ENCODE assay signal across 11 mouse cellular contexts in genomic region chr14:121963251-121963941, GRCm38 (mm10). TPM values are rescaled to one million over a fixed set of nuclear protein-coding genes. Genes with fewer than 3 reads are reported as not detected.
A peak's percentile ranks its signal among the peaks of the same experiment; 100 is the strongest.
DNase-seq lines count a peak whose midpoint lies in the region; ATAC-seq and TF ChIP-seq lines count a peak whose summit lies in the region.
"Had no signal": no experiment of that assay in that cellular context is flagged by ENCODE, and none has a peak within 500 bp of the region (broad histone marks: within the 10 kb centered on the region; RNA-seq: fewer than 3 reads in every experiment).

No protein-coding gene starts in this region.

- DNase-seq in kidney, postnatal 4 days, result no peak
- DNase-seq in Patski (ENCODE audit: low read depth, low spot score), result peak; percentile 33
- DNase-seq in forebrain, postnatal 0 days, result peak; percentile 23
- no peak for DNase-seq in liver, embryonic 13.5 days
- DNase-seq in cerebellum, postnatal 25 days, result no peak
- DNase-seq in gastrocnemius, postnatal 10 days, result no peak
- DNase-seq in embryo, embryonic 9.5 days (ENCODE audit: extremely low spot score), result no peak
- DNase-seq: embryo, embryonic 11 days had no signal

- ATAC-seq in kidney, embryonic 15.5 days (replicated peaks; ENCODE audit: low FRiP score), result 0 out of 2 replicates have a peak, but pooled peaks have one; percentile 28
- ATAC-seq in Patski, result peak; percentile 63
- peak; percentile 66 for ATAC-seq in forebrain, postnatal 0 days
- peak; percentile 41; the same call in 1 of the 2 replicates for ATAC-seq in liver, embryonic 13.5 days (ENCODE audit: low read depth)

- POLR2A ChIA-PET in Patski (lab: Charles Lee), result no interaction called here

- WGBS in kidney, embryonic 15.5 days, result 51% methylated on average over 9 of the region's 9 CpGs
- WGBS in forebrain, postnatal 0 days, result 52% methylated on average over 9 of the region's 9 CpGs
- 58% methylated on average over 9 of the region's 9 CpGs for WGBS in liver, embryonic 13.5 days (ENCODE audit: insufficient replicate concordance)

- TF ChIP-seq CTCF in Patski (IDR thresholded peaks at IDR 0.05), result no peak
- TF ChIP-seq CTCF in forebrain, postnatal 0 days (IDR thresholded peaks at IDR 0.05; ENCODE audit: low read depth), result no peak

- H3K4me3 ChIP-seq in kidney, embryonic 15.5 days (replicated peaks), result peak overlapping the region; percentile 23
- H3K4me3 ChIP-seq in forebrain, postnatal 0 days (ENCODE audit: low read depth, low read length), result no peak overlapping the region
- peak overlapping the region; percentile 2; the same call in 1 of the 2 replicates for H3K4me3 ChIP-seq in liver, embryonic 13.5 days (replicated peaks)
- H3K4me3 ChIP-seq: neural tube, embryonic 13.5 days had no signal

- H3K9ac ChIP-seq in kidney, embryonic 15.5 days, result no peak overlapping the region
- H3K9ac ChIP-seq in forebrain, postnatal 0 days, result no peak overlapping the region
- H3K9ac ChIP-seq in liver, embryonic 13.5 days, result 0 out of 2 replicates have a peak overlapping the region, but pooled peaks have one; percentile 1
- H3K9ac ChIP-seq: neural tube, embryonic 13.5 days had no signal

- H3K4me1 ChIP-seq in kidney, embryonic 15.5 days, result peaks cover 39% of the 10 kb centered on the region
- H3K4me1 ChIP-seq in forebrain, postnatal 0 days (ENCODE audit: insufficient read depth), result no peaks in the 10 kb centered on the region
- peaks cover 45% of the 10 kb centered on the region for H3K4me1 ChIP-seq in liver, embryonic 13.5 days (replicated peaks)

- H3K9me3 ChIP-seq in kidney, embryonic 15.5 days (replicated peaks), result no peaks in the 10 kb centered on the region
- H3K9me3 ChIP-seq in forebrain, postnatal 0 days (ENCODE audit: low read length), result no peaks in the 10 kb centered on the region
- no peaks in the 10 kb centered on the region for H3K9me3 ChIP-seq in liver, embryonic 13.5 days (replicated peaks)
- H3K9me3 ChIP-seq: neural tube, embryonic 13.5 days had no signal

- H3K27ac ChIP-seq in kidney, embryonic 15.5 days, result peak overlapping the region; percentile 61; the same call in 1 of the 2 replicates
- H3K27ac ChIP-seq in forebrain, postnatal 0 days (ENCODE audit: low read depth, low read length), result no peak overlapping the region
- H3K27ac ChIP-seq in liver, embryonic 13.5 days, result no peak overlapping the region
- H3K27ac ChIP-seq: neural tube, embryonic 13.5 days had no signal

- in situ Hi-C loops in Patski (cut with MboI; ENCODE audit: low pct_unique_long_range_greater_than_20kb), result no loop called here

- no peaks in the 10 kb centered on the region for H3K27me3 ChIP-seq in kidney, embryonic 15.5 days
- no peaks in the 10 kb centered on the region for H3K27me3 ChIP-seq in Patski
- no peaks in the 10 kb centered on the region for H3K27me3 ChIP-seq in forebrain, postnatal 0 days (ENCODE audit: insufficient read depth, low read length)
- H3K27me3 ChIP-seq in liver, embryonic 13.5 days, result no peaks in the 10 kb centered on the region
- H3K27me3 ChIP-seq: neural tube, embryonic 13.5 days had no signal

- H3K36me3 ChIP-seq in kidney, embryonic 15.5 days, result no peaks in the 10 kb centered on the region
- H3K36me3 ChIP-seq in forebrain, postnatal 0 days (ENCODE audit: insufficient read depth), result no peaks in the 10 kb centered on the region
- H3K36me3 ChIP-seq in liver, embryonic 13.5 days, result no peaks in the 10 kb centered on the region
- H3K36me3 ChIP-seq: neural tube, embryonic 13.5 days had no signal

- H3K4me2 ChIP-seq in kidney, embryonic 15.5 days, result peak overlapping the region; percentile 9
- H3K4me2 ChIP-seq in forebrain, postnatal 0 days (ENCODE audit: low read depth), result no peak overlapping the region
- peak overlapping the region; percentile 12; the same call in 1 of the 2 replicates for H3K4me2 ChIP-seq in liver, embryonic 13.5 days
- H3K4me2 ChIP-seq: neural tube, embryonic 13.5 days had no signal

- CTCF ChIA-PET in Patski (lab: Charles Lee), result interaction anchor here (1.2 to 2.2 kb wide), 2 partner anchors 18 to 100 kb away, joined by 3 to 5 read pairs; no protein-coding TSS in a partner anchor

RNA-seq across cellular contexts. Expression of gene Gpr183, which starts 1.6 kb away (rescaled TPM):
- 4.1 and 4.9 TPM in 2 replicates for polyA plus RNA-seq in kidney, embryonic 15.5 days (2015; fragmentation: Nextera tagmentation; extraction: Ambion mirVana)
- not detected for polyA plus RNA-seq in Patski (2021)
- 0.46 and 0.52 TPM in 2 replicates for total RNA-seq in forebrain, postnatal 0 days (2014; rRNA removed)
- 0.68 and 0.74 TPM in 2 replicates for polyA plus RNA-seq in forebrain, postnatal 0 days (2015; fragmentation: Nextera tagmentation; extraction: Ambion mirVana)
- polyA plus RNA-seq in liver, embryonic 13.5 days (2015; fragmentation: Nextera tagmentation; extraction: Ambion mirVana), result 0.96 and 1.3 TPM in 2 replicates
- total RNA-seq in gastrocnemius, postnatal 10 days (2021), result 1 to 10 TPM in 1 of 2 experiments, under 1 TPM in 1; 0.68 to 1.4 TPM

RNA-seq across cellular contexts. Expression of gene Gpr18, which starts 47.8 kb away (rescaled TPM):
- polyA plus RNA-seq in kidney, embryonic 15.5 days (2015; fragmentation: Nextera tagmentation; extraction: Ambion mirVana), result 0.30 and 0.39 TPM in 2 replicates
- 0.06 TPM for polyA plus RNA-seq in Patski (2021)
- not detected in 2 replicates for total RNA-seq in forebrain, postnatal 0 days (2014; rRNA removed)
- not detected in 2 replicates for polyA plus RNA-seq in forebrain, postnatal 0 days (2015; fragmentation: Nextera tagmentation; extraction: Ambion mirVana)
- 0.14 TPM in 1 of 2 replicates, not detected in the other for polyA plus RNA-seq in liver, embryonic 13.5 days (2015; fragmentation: Nextera tagmentation; extraction: Ambion mirVana)
- not detected for total RNA-seq in gastrocnemius, postnatal 10 days (2021)
- total RNA-seq: left cerebral cortex, adult 18-20 months had no signal

Comparison
In these comparisons a context has a peak if more than half of its experiments do, and no peak if none do; other contexts are left out.
1. DNase-seq: peak in Patski (single experiment) and forebrain, postnatal 0 days (single experiment); none in kidney, postnatal 4 days (0 of 2), liver, embryonic 13.5 days (single experiment), cerebellum, postnatal 25 days (0 of 2), gastrocnemius, postnatal 10 days (single experiment) and embryo, embryonic 9.5 days (single experiment).
2. Peak in every context shown above with its lines, with median percentiles within 50 percentile points of each other: ATAC-seq.